Mouse (Mus musculus): ENCODE data around the gene Dtx1. TPM values are rescaled to one million over a fixed set of nuclear protein-coding genes. Genes with fewer than 3 reads are reported as not detected.

The Dtx1 gene
- total RNA-seq, 1 experiment: 13.6 TPM

GRCm38 (mm10) chr5:120656281-120656751 lies 55.4 kb downstream of the Dtx1 start:
- peaks cover 0 to 12% of the 10 kb centered on the region in 2 experiments; a peak in 2 of 4 replicates for H3K4me1 ChIP-seq (ENCODE audit: control insufficient read depth in 2 of 2, insufficient read depth in 2 of 2, low read length in 2 of 2, poor library complexity in 1 of 2)
- H3K9me3 ChIP-seq (ENCODE audit: control insufficient read depth, insufficient read depth, low read depth, low read length): no peaks in the 10 kb centered on the region
- no peak overlapping the region for H3K9ac ChIP-seq (ENCODE audit: insufficient read depth, low read depth, low read length, poor library complexity, severe bottlenecking)
- in situ Hi-C loops (cut with MboI; ENCODE audit: low sequenced_read_pairs in 2 of 2, unreplicated experiment in 2 of 2): no loop called here
- no peak overlapping the region for H3K4me3 ChIP-seq (ENCODE audit: insufficient read depth in 1 of 2, low read depth in 1 of 2, low read length in 2 of 2, poor library complexity in 1 of 2, severe bottlenecking in 1 of 2)
- DNase-seq (ENCODE audit: low read depth, low spot score): no peak
- no peak overlapping the region for H3K27ac ChIP-seq (ENCODE audit: insufficient read depth, low read depth, low read length, poor library complexity, severe bottlenecking)
- TF ChIP-seq HCFC1 (IDR thresholded peaks at IDR 0.05; ENCODE audit: borderline replicate concordance, insufficient read depth, low read length) (no peak), MAFK (IDR thresholded peaks at IDR 0.05; ENCODE audit: insufficient read depth, low read depth, low read length) (no peak), ZNF384 (IDR thresholded peaks at IDR 0.05; ENCODE audit: low read depth, low read length) (no peak), CHD2 (IDR thresholded peaks at IDR 0.05; ENCODE audit: low read depth, low read length) (no peak), ZC3H11A (IDR thresholded peaks at IDR 0.05; ENCODE audit: borderline replicate concordance, low read depth, low read length) (no peak)
- no peaks in the 10 kb centered on the region for H3K36me3 ChIP-seq (ENCODE audit: control insufficient read depth, insufficient read depth, low read length, poor library complexity, severe bottlenecking)

GRCm38 (mm10) chr5:120653873-120654272 lies 57.9 kb downstream of the Dtx1 start:
- Histone ChIP-seq H3K36me3 (ENCODE audit: control insufficient read depth, insufficient read depth, low read length, poor library complexity, severe bottlenecking) (no peaks in the 10 kb centered on the region), H3K27ac (ENCODE audit: insufficient read depth, low read depth, low read length, poor library complexity, severe bottlenecking) (no peak overlapping the region), H3K4me1 (ENCODE audit: control insufficient read depth in 2 of 2, insufficient read depth in 2 of 2, low read length in 2 of 2, poor library complexity in 1 of 2) (peaks cover 0 to 18% of the 10 kb centered on the region in 2 experiments; a peak in 2 of 4 replicates), H3K9ac (ENCODE audit: insufficient read depth, low read depth, low read length, poor library complexity, severe bottlenecking) (no peak overlapping the region), H3K4me3 (ENCODE audit: insufficient read depth in 1 of 2, low read depth in 1 of 2, low read length in 2 of 2, poor library complexity in 1 of 2, severe bottlenecking in 1 of 2) (no peak overlapping the region), H3K9me3 (ENCODE audit: control insufficient read depth, insufficient read depth, low read depth, low read length) (no peaks in the 10 kb centered on the region)
- DNase-seq (ENCODE audit: low read depth, low spot score): no peak
- in situ Hi-C loops (cut with MboI; ENCODE audit: low sequenced_read_pairs in 2 of 2, unreplicated experiment in 2 of 2): no loop called here
- TF ChIP-seq ZC3H11A (IDR thresholded peaks at IDR 0.05; ENCODE audit: borderline replicate concordance, low read depth, low read length): no peak
- TF ChIP-seq HCFC1 (IDR thresholded peaks at IDR 0.05; ENCODE audit: borderline replicate concordance, insufficient read depth, low read length): no peak
- no peak for TF ChIP-seq CHD2 (IDR thresholded peaks at IDR 0.05; ENCODE audit: low read depth, low read length)
- no peak for TF ChIP-seq ZNF384 (IDR thresholded peaks at IDR 0.05; ENCODE audit: low read depth, low read length)
- no peak for TF ChIP-seq MAFK (IDR thresholded peaks at IDR 0.05; ENCODE audit: insufficient read depth, low read depth, low read length)

GRCm38 (mm10) chr5:120652915-120653701 lies 58.6 kb downstream of the Dtx1 start:
- H3K9me3 ChIP-seq (ENCODE audit: control insufficient read depth, insufficient read depth, low read depth, low read length): no peaks in the 10 kb centered on the region
- peaks cover 0 to 18% of the 10 kb centered on the region in 2 experiments; a peak in 2 of 4 replicates for H3K4me1 ChIP-seq (ENCODE audit: control insufficient read depth in 2 of 2, insufficient read depth in 2 of 2, low read length in 2 of 2, poor library complexity in 1 of 2)
- TF ChIP-seq HCFC1 (IDR thresholded peaks at IDR 0.05; ENCODE audit: borderline replicate concordance, insufficient read depth, low read length): no peak
- TF ChIP-seq CHD2 (IDR thresholded peaks at IDR 0.05; ENCODE audit: low read depth, low read length): no peak
- TF ChIP-seq ZNF384 (IDR thresholded peaks at IDR 0.05; ENCODE audit: low read depth, low read length): no peak
- TF ChIP-seq ZC3H11A (IDR thresholded peaks at IDR 0.05; ENCODE audit: borderline replicate concordance, low read depth, low read length): no peak
- no peak for TF ChIP-seq MAFK (IDR thresholded peaks at IDR 0.05; ENCODE audit: insufficient read depth, low read depth, low read length)
- no peak overlapping the region for H3K9ac ChIP-seq (ENCODE audit: insufficient read depth, low read depth, low read length, poor library complexity, severe bottlenecking)
- in situ Hi-C loops (cut with MboI; ENCODE audit: low sequenced_read_pairs in 2 of 2, unreplicated experiment in 2 of 2): no loop called here
- no peak for DNase-seq (ENCODE audit: low read depth, low spot score)
- no peak overlapping the region for H3K27ac ChIP-seq (ENCODE audit: insufficient read depth, low read depth, low read length, poor library complexity, severe bottlenecking)
- no peak overlapping the region; a peak in 1 of 4 replicates for H3K4me3 ChIP-seq (ENCODE audit: insufficient read depth in 1 of 2, low read depth in 1 of 2, low read length in 2 of 2, poor library complexity in 1 of 2, severe bottlenecking in 1 of 2)
- H3K36me3 ChIP-seq (ENCODE audit: control insufficient read depth, insufficient read depth, low read length, poor library complexity, severe bottlenecking): no peaks in the 10 kb centered on the region

- no peak overlapping the region for H3K9ac ChIP-seq (ENCODE audit: insufficient read depth, low read depth, low read length, poor library complexity, severe bottlenecking)
- no peaks in the 10 kb centered on the region for H3K9me3 ChIP-seq (ENCODE audit: control insufficient read depth, insufficient read depth, low read depth, low read length)
- H3K36me3 ChIP-seq (ENCODE audit: control insufficient read depth, insufficient read depth, low read length, poor library complexity, severe bottlenecking): no peaks in the 10 kb centered on the region
- in situ Hi-C loops (cut with MboI; ENCODE audit: low sequenced_read_pairs in 2 of 2, unreplicated experiment in 2 of 2): no loop called here
- H3K4me1 ChIP-seq (ENCODE audit: control insufficient read depth in 2 of 2, insufficient read depth in 2 of 2, low read length in 2 of 2, poor library complexity in 1 of 2): peaks cover 0 to 19% of the 10 kb centered on the region in 2 experiments; a peak in 2 of 4 replicates
- H3K4me3 ChIP-seq (ENCODE audit: insufficient read depth in 1 of 2, low read depth in 1 of 2, low read length in 2 of 2, poor library complexity in 1 of 2, severe bottlenecking in 1 of 2): no peak overlapping the region
- H3K27ac ChIP-seq (ENCODE audit: insufficient read depth, low read depth, low read length, poor library complexity, severe bottlenecking): no peak overlapping the region
- no peak for DNase-seq (ENCODE audit: low read depth, low spot score)
- no peak for TF ChIP-seq HCFC1 (IDR thresholded peaks at IDR 0.05; ENCODE audit: borderline replicate concordance, insufficient read depth, low read length)
- no peak for TF ChIP-seq ZNF384 (IDR thresholded peaks at IDR 0.05; ENCODE audit: low read depth, low read length)
- no peak for TF ChIP-seq CHD2 (IDR thresholded peaks at IDR 0.05; ENCODE audit: low read depth, low read length)
- TF ChIP-seq ZC3H11A (IDR thresholded peaks at IDR 0.05; ENCODE audit: borderline replicate concordance, low read depth, low read length): no peak
- no peak for TF ChIP-seq MAFK (IDR thresholded peaks at IDR 0.05; ENCODE audit: insufficient read depth, low read depth, low read length)
Observed at GRCm38 (mm10) chr5:120651230-120651629, 60.5 kb downstream of the Dtx1 start.
